Mouse (Mus musculus) lung, postnatal 0 days (tissue): ENCODE data around the gene Gsc.

ENCODE experiments used
- CTCF ChIP-seq: IDR thresholded peaks from 2 replicates; pipeline ENCODE4 v1.5.1; 2016; ENCODE audit warnings: antibody characterized with exemption, mild to moderate bottlenecking
- EP300 ChIP-seq: IDR thresholded peaks from 2 replicates; pipeline ENCODE4 v1.6.1; 2016; ENCODE audit warnings: antibody characterized with exemption, mild to moderate bottlenecking, control low read depth

DNA sequence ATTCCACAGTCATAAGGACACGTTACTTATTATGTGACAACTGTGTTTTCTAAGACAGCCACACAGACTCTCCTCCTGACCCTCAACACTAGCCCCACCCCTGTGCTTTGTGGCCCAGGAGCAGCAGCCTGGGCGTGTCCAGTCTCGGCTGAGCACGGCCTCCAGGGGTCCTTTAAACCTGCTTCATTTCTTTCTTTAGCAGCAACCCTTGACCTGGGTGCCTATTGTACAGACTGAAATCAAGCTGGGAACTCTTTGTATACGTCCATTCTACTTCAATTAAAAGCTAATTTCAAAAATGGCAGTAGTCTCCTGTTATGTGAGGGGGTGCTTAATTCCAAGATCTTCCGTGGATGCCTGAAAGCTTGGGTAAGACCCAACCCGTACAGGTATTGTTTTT, 39.9 kb downstream of the Gsc start:
- TF ChIP-seq EP300 (no peak), CTCF (no peak)
